Mouse (Mus musculus) midbrain, postnatal 0 days (tissue): ENCODE measurements around the gene Cspg4. TPM values are rescaled to one million over a fixed set of nuclear protein-coding genes. Genes with fewer than 3 reads are reported as not detected.
"Not testable (repeated sequence)": the region's sequence is repeated elsewhere in the genome, so short reads cannot be mapped to it uniquely, and the experiment has no call there.

Experiments used
- ATAC-seq: fragments of 200-750 bp; cut with Nextera tagmentation; 2 replicates; pipeline ENCODE4 v1.8.0; 2017; ENCODE audit warnings: moderate number of reproducible peaks, mild to moderate bottlenecking, moderate TSS enrichment, moderate library complexity; ENCODE audit not compliant: low FRiP score
- DNase-seq: peaks from one replicate; pipeline ENCODE4 v3.0.0-alpha.2; 2015; ENCODE audit warnings: low spot score
- H3K27ac ChIP-seq: fragments of 300-500 bp; sonication (generic); 2 replicates; pipeline ENCODE4 v1.5.1; 2014; ENCODE audit warnings: low read depth, mild to moderate bottlenecking, low read length, mixed read lengths
- H3K27me3 ChIP-seq: fragments of 300-500 bp; sonication (generic); 2 replicates; pipeline ENCODE4 v1.6.1; 2014; ENCODE audit warnings: low read length, control low read depth, mixed read lengths; ENCODE audit not compliant: insufficient read depth
- H3K36me3 ChIP-seq: fragments of 300-500 bp; sonication (generic); 2 replicates; pipeline ENCODE4 v1.6.1; 2014; ENCODE audit warnings: low read length, control low read depth, mixed read lengths; ENCODE audit not compliant: insufficient read depth
- H3K4me1 ChIP-seq: fragments of 300-500 bp; sonication (generic); 2 replicates; pipeline ENCODE4 v1.6.1; 2014; ENCODE audit warnings: mild to moderate bottlenecking, control low read depth, antibody characterized with exemption, low read length, mixed read lengths; ENCODE audit not compliant: insufficient read depth
- H3K4me2 ChIP-seq: fragments of 300-500 bp; sonication (generic); 2 replicates; pipeline ENCODE4 v1.6.1; 2014; ENCODE audit warnings: low read depth, mild to moderate bottlenecking, low read length, mixed read lengths; ENCODE audit not compliant: poor library complexity, severe bottlenecking
- H3K4me3 ChIP-seq: fragments of 300-500 bp; sonication (generic); 2 replicates; pipeline ENCODE4 v1.5.1; 2014; ENCODE audit warnings: low read depth, mild to moderate bottlenecking, low read length, moderate library complexity
- H3K9ac ChIP-seq: fragments of 300-500 bp; sonication (generic); replicated peaks from 2 replicates; pipeline ENCODE4 v1.6.1; 2014; ENCODE audit warnings: mild to moderate bottlenecking, low read length, moderate library complexity, mixed read lengths; ENCODE audit not compliant: poor library complexity, severe bottlenecking
- H3K9me3 ChIP-seq: fragments of 300-500 bp; sonication (generic); 2 replicates; pipeline ENCODE4 v1.6.1; 2016; ENCODE audit warnings: low read length, control low read depth
- CTCF ChIP-seq: IDR thresholded peaks from 2 replicates; pipeline ENCODE4 v1.5.1; 2016; ENCODE audit warnings: antibody characterized with exemption, mild to moderate bottlenecking
- WGBS: fragments of 180-500 bp; shearing (Covaris S2); extraction: QIAGEN DNeasy Blood & Tissue Kit; methylation state at CpG from one replicate; pipeline ENCODE4 v1.1.7; 2014; 5-methylcytosine and 5-hydroxymethylcytosine counted together
- polyA plus RNA-seq: library from polyadenylated mRNA; unstranded; fragments of >200 nt; fragmentation: Nextera tagmentation; extraction: Ambion mirVana; gene quantifications from 2 replicates; pipeline ENCODE4 v1.2.1, GENCODE M21; 2015
- total RNA-seq: library from RNA; depleted of rRNA; stranded (reverse); fragments of >200 nt; gene quantifications from 2 replicates; pipeline ENCODE4 v1.2.3, GENCODE M21; 2014

Cspg4 gene
- total and polyA plus RNA-seq, 2 experiments from 2014 or later = 7.5 to 37.3 TPM

DNA sequence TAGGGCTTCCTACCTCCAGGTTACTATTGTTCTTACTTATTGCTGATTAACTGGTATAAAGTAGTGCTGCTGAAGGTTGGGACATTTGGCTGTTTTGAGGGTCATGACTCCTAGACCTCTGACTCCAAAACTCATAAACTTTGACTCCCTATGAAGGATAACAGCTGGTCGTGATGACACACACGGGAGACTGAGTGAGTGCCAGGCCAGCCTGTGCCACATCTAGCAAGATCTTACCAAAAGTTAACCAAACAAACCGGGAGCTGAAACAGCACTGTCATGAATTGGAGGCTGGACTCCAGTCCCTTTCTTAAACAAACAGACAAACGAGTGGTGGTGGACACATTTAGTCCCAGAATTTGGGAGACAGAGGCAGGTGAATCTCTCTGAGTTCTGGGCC is 64.7 kb downstream of the Cspg4 start:
- TF ChIP-seq CTCF = no peak
- 0 out of 2 replicates have a peak, but pooled peaks cover 3% of the 10 kb centered on the region for H3K4me1 ChIP-seq
- no peak overlapping the region for H3K4me3 ChIP-seq
- no peaks in the 10 kb centered on the region for H3K9me3 ChIP-seq
- 78% methylated on average over 4 of the region's 4 CpGs for WGBS
- ATAC-seq (no peak), DNase-seq (no peak)
- H3K9ac ChIP-seq = no peak overlapping the region
- no peak overlapping the region for H3K27ac ChIP-seq
- peaks cover 16% of the 10 kb centered on the region; the same call in 1 of the 2 replicates for H3K27me3 ChIP-seq
- no peaks in the 10 kb centered on the region for H3K36me3 ChIP-seq
- no peak overlapping the region for H3K4me2 ChIP-seq

- Histone ChIP-seq H3K4me1 (0 out of 2 replicates have a peak, but pooled peaks cover 3% of the 10 kb centered on the region), H3K4me3 (no peak overlapping the region), H3K36me3 (no peaks in the 10 kb centered on the region), H3K27me3 (peaks cover 16% of the 10 kb centered on the region; the same call in 1 of the 2 replicates), H3K4me2 (no peak overlapping the region), H3K9me3 (no peaks in the 10 kb centered on the region), H3K27ac (no peak overlapping the region), H3K9ac (no peak overlapping the region)
- DNase-seq (no peak), ATAC-seq (no peak)
- whole genome bisulfite sequencing = 84% methylated on average over 1 of the region's 1 CpGs
- TF ChIP-seq CTCF = no peak
These were observed 65.7 kb downstream of the Cspg4 start for GRCm38 (mm10) chr9:56930556-56930955.

- 19% methylated on average over 6 of the region's 6 CpGs for WGBS
- peak overlapping the region; percentile 60 for H3K4me3 ChIP-seq
- no peaks in the 10 kb centered on the region for H3K9me3 ChIP-seq
- 0 out of 2 replicates have a peak, but pooled peaks cover 3% of the 10 kb centered on the region for H3K4me1 ChIP-seq
- H3K4me2 ChIP-seq = peak overlapping the region; percentile 83
- H3K9ac ChIP-seq = no peak overlapping the region
- H3K27ac ChIP-seq = no peak overlapping the region
- DNase-seq = no peak
- no peaks in the 10 kb centered on the region for H3K27me3 ChIP-seq
- ATAC-seq = no peak
- H3K36me3 ChIP-seq = no peaks in the 10 kb centered on the region
- TF ChIP-seq CTCF = no peak
These were observed 72.0 kb downstream of the Cspg4 start for GRCm38 (mm10) chr9:56936861-56937222.

DNA sequence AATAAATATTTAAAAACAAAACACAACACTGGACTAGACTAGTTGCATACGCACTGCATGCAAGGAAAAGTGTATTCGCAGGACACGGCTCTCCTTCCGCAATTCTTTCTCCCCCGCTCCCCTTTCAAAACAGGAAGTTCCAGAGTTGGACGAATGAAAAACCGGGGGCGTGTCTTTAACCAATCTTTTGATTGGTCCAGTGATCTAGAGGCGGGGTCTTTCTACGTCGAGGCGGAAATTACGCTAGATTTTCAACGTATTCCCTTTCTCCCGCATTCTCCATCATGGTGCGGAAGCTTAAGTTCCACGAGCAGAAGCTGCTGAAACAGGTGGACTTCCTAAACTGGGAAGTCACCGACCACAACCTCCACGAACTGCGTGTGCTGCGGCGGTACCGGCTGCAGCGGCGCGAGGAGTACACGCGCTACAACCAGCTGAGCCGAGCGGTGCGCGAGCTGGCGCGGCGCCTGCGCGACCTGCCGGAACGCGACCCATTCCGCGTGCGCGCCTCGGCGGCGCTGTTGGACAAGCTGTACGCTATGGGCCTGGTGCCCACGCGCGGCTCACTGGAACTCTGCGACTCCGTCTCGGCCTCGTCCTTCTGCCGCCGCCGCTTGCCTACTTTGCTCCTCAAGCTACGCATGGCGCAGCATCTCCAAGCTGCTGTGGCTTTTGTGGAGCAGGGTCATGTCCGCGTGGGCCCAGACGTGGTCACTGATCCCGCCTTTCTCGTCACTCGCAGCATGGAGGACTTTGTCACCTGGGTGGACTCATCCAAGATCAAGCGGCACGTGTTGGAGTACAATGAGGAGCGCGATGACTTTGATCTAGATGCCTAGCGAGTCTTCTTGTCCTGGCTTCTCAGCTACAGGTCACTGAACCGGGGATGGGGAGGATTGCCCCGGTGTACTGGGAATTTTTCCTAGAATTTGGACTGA is 72.7 kb downstream of the Cspg4 start, which contains the start of gene Imp3:
Gene Imp3, plus strand, starts transcription at position 253 of the 938 bp plus-strand sequence.
- H3K9ac ChIP-seq = peak within 1 kb of the TSS; percentile 69
- H3K4me1 ChIP-seq = 0 out of 2 replicates have a peak, but pooled peaks cover 3% of the 10 kb centered on the region
- H3K9me3 ChIP-seq = no peaks in the 10 kb centered on the region
- H3K4me3 ChIP-seq = peak within 1 kb of the TSS; percentile 60
- peak within 1 kb of the TSS; percentile 83 for H3K4me2 ChIP-seq
- H3K36me3 ChIP-seq = no peaks in the 10 kb centered on the region
- DNase-seq (peak; percentile 99), ATAC-seq (peak; percentile 94)
- no peaks in the 10 kb centered on the region for H3K27me3 ChIP-seq
- WGBS = under 1% methylated on average over 70 of the region's 73 CpGs
- peak within 1 kb of the TSS; percentile 69 for H3K27ac ChIP-seq
- TF ChIP-seq CTCF = peak; percentile 56

DNA sequence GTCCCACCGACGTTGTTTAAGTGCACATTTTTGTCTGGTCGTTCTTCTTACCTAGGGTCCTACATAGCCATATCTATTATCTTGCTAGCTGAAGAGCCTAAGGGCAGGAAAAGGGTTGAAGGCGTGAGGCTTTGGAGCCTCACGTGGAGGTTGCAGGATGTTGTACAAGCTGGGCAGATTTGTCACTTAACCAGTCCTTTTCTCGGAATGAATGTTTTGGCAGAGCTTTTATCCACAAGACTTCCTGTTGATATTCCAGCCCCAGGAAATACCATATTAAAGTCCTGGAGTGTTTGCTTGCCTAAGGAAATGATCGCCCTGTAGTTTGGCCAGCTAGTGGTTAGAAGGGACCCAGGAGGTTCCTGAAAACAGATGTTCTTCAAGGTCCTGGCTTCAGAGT is 73.5 kb downstream of the Cspg4 start:
- H3K9ac ChIP-seq = peak overlapping the region; percentile 69
- no peaks in the 10 kb centered on the region for H3K36me3 ChIP-seq
- peak overlapping the region; percentile 83 for H3K4me2 ChIP-seq
- no peaks in the 10 kb centered on the region for H3K27me3 ChIP-seq
- no peak overlapping the region for H3K27ac ChIP-seq
- peak overlapping the region; percentile 60 for H3K4me3 ChIP-seq
- 0 out of 2 replicates have a peak, but pooled peaks have one; percentile 13 for TF ChIP-seq CTCF
- DNase-seq = peak; percentile 10
- H3K4me1 ChIP-seq = 0 out of 2 replicates have a peak, but pooled peaks cover 3% of the 10 kb centered on the region
- no peaks in the 10 kb centered on the region for H3K9me3 ChIP-seq
- 7% methylated on average over 7 of the region's 7 CpGs for WGBS
- ATAC-seq = no peak

- WGBS = 23% methylated on average over 3 of the region's 3 CpGs
- H3K4me3 ChIP-seq, H3K27ac ChIP-seq, H3K4me2 ChIP-seq, H3K9ac ChIP-seq, ATAC-seq, H3K4me1 ChIP-seq, H3K36me3 ChIP-seq, H3K9me3 ChIP-seq, H3K27me3 ChIP-seq: not testable (repeated sequence)
- DNase-seq = peak; percentile 62
- peak; percentile 82 for TF ChIP-seq CTCF
These were observed 82.6 kb downstream of the Cspg4 start for GRCm38 (mm10) chr9:56947481-56947880.

DNA sequence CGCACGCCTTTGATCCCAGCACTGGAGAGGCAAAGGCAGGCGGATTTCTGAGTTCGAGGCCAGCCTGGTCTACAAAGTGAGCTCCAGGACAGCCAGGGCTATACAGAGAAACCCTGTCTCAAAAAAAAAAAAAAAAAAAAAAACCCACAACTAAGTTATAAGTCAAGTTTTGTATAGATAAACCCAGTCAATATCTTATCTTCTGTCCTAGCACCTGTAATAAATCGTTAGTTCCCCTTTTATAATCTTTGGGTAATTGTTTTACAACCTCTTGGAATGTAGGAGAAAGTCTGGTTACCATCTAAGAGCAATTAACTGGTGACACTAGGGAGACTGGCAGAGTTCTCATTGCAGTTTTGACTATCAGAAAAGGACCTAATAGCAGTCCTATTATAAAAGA is 83.9 kb downstream of the Cspg4 start:
- H3K9ac ChIP-seq, H3K4me1 ChIP-seq, H3K4me2 ChIP-seq, H3K36me3 ChIP-seq, H3K4me3 ChIP-seq, DNase-seq, H3K27me3 ChIP-seq, H3K9me3 ChIP-seq, H3K27ac ChIP-seq, ATAC-seq: not testable (repeated sequence)
- 93% methylated on average over 5 of the region's 5 CpGs for WGBS
